Mouse (Mus musculus) erythroblast, embryonic 14.5 days (primary cell): ENCODE data around the gene Gtpbp3.

Source experiments
- GATA1 ChIP-seq: IDR thresholded peaks from 2 replicates; pipeline ENCODE4 v1.6.1; 2012; ENCODE audit warnings: low read length, inconsistent platforms, mixed read lengths
- TAL1 ChIP-seq: IDR thresholded peaks from 3 replicates; pipeline ENCODE4 v1.6.1; 2012; ENCODE audit warnings: low read length, inconsistent platforms, mixed read lengths

- TF ChIP-seq GATA1 (no peak), TAL1 (no peak)
Observed at GRCm38 (mm10) chr8:71474785-71475701, 12.9 kb upstream of the Gtpbp3 start.
